Mouse (Mus musculus) adrenal gland, adult (tissue): ENCODE measurements at regions not wholly inside any gene's neighbourhood (a gene's known extent, or its start where the extent isn't known, plus 50 kb on each side); places are given as distances from the start of the nearest gene placed in this dataset.

Source experiments
- DNase-seq, 2 experiments: peaks; one replicate each; pipeline ENCODE4 v3.0.0; 2022 to 2023; ENCODE audit warnings: low spot score in 1 of 2; ENCODE audit not compliant: inconsistent age in 2 of 2

DNA sequence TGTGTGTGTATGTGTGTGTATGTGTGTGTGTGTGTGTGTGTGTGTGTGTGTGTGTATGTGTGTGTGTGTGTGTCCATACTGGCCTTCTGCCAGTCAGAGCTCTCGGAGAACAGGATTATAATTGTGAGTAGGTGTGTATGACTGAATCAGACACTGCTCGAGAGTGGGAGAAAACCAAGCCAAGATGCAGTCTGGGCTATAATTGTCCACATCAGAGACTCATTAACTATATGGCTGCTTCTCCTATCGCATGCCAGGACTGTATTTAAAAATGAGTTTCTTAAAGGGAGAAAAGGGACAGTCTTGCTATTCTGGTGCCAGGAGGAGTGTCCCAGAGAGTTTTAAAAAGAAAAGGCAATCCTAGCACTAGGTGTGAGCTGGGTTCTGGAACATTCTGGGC lies 58.7 kb upstream of the Adpgk start:
- no peak for DNase-seq

DNA sequence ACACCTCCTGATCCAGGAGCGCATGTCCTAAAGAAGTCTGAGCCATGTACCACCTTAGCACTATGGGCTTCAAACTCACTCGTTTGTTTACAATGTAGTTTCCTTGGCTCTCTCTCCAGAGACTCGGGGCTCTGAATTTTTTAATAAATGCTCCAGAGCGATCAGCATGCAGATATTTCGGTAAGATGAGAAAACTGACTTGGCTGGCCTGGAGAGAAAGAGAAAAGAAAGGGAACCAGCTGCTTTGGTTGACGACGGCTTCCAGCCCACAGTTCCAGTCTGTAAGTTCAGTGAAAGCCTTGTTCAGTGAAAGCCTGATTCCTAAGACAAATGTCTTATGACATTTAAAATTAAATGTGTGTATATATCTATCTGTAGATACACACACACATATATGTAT lies 59.4 kb upstream of the Adpgk start:
- no peak for DNase-seq

DNA sequence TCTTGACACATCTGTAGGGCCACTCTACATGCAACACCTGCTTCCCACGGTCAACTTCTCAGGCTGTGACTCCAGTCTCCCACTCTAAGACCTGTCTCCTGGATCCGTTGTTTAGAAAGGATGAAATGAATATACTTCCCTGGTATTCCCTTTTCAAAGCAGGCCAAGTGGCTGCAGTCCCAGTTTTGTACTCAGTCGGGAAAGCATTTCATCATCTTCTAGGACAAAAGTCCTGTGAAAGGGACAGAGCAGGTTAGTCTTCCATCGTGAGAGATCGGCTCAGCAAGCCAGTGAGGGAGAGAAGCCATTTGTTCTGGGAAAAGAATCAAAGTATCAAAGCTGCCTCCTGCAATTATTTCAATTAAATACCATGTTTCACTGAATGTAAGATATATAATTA lies 60.2 kb upstream of the Adpgk start:
- DNase-seq: no peak

DNA sequence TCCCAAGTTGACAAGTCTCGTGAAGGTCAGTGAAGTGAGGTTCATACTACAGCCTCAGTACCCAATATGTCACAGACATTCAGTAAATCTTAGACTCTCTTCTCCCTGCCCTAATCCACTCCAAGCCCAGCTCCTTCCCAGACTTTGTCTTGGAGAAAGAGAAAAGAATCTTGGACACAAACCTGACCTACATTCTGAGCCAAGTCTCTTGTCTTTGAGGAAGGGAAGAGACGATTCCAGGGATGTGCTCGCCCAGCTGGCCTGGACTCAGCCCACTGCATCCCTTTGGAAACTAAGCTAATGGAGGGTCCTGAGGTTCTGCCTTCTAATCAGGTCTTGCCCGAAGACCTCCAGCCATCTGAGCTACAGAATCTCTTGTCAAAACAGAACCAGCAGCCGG lies 61.2 kb upstream of the Adpgk start:
- DNase-seq: no peak

- no peak for DNase-seq
These were observed 63.4 kb upstream of the Adpgk start for GRCm38 (mm10) chr9:59227948-59228347.

GRCm38 (mm10) chr9:59226361-59226760 lies 65.0 kb upstream of the Adpgk start:
- DNase-seq: peak in 1 of 2 experiments; percentile 33

DNA sequence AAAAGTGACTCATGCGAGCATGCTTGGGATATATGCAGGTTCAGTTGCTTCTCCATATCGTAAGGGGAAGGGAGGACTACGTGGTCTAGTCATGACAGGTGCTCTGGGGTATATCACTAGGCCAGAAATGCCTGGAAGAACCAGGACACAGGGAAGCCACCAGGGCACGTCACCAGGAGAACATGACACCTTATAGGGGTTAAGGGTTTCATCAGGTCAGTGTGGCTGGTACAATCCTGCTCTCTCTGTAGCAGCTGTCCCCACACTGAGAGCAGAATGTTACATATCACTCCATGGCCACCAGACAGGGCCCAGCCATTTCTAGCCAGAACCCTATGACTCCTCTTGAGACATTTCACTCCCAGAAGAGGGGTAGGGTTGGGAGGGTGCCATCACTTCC lies 72.1 kb upstream of the Adpgk start:
- DNase-seq: no peak

- no peak for DNase-seq
These were observed 88.5 kb upstream of the Adpgk start for GRCm38 (mm10) chr9:59202654-59203514.

- peak in 1 of 2 experiments; percentile 50 for DNase-seq
These were observed 91.7 kb upstream of the Adpgk start for GRCm38 (mm10) chr9:59199495-59200196.

DNA sequence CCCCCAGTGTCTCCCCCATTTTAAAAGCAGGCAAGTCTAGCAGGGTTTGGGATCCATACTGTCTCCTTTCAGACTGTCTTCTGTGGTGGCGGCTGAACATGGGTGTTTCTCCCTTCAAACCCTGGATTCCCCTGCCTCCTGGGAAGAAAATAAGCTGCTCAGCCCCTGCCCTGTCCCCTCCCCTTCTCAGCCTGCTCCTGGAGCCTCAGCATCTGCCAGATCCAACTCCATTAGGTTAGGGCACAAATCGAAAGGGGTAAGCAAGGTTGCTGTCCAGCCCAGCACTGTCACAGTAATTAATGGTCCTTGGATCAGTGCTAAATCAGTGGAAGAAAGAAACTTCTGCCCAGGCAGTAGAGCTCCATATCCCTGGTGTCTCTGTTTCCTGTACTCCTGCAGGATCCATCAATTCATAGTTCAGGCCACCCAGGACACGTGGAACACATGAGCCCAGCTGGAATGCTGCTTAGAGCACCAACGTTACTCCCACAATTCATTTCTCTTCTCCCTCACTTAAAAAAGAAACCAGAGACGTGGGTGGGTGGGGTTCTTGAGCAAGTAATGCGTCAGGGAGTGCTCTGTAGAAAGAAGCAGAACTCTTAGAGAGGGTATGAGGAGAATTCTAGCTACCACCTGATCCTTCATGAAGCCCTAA lies 93.0 kb upstream of the Adpgk start:
- peak in 1 of 2 experiments; percentile 35 for DNase-seq

- no peak for DNase-seq
These were observed 93.9 kb upstream of the Adpgk start for GRCm38 (mm10) chr9:59197506-59197905.

DNA sequence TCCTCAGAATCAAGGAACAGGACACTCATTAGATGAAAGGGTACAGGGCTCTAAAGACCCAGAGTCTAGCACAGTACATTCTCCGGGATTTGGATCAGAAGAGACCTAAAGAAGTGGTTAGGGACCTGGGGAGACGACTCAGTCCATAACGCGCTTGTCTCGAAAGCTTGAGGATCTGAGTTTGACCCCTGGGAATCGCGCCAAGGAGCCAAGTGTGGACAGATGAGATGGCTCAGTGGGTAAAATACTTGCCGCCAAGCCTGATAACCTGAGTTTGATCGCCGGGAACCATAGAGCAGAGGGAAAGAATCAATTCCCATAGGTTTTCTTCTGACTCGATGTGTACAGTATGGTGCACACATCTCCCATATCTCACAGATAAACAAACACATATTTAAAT lies 97.4 kb upstream of the Adpgk start:
- no peak for DNase-seq

DNA sequence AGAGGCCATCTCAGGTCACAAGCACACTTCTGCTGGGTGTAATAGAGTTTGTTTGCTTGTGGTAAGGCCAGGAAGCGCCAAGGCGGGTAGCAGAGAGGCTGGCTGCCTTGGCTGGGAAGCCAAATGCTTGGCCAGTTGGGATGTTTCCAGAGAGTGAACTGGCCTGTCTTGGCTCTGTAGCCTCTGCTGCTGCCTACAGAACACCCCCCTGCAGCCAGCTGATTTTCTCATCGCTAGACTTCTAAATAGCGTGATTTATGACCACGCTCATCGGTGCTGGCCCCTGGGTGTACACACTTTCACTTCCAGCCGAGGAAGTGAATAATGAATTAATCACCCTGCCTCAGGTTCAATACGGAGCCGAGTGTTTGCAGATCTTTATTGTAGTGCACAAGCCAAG lies 102.2 kb upstream of the Adpgk start:
- peak; percentile 17 to 55 for DNase-seq

- no peak for DNase-seq
These were observed 102.9 kb upstream of the Adpgk start for GRCm38 (mm10) chr9:59188411-59188810.

- no peak for DNase-seq
These were observed 105.0 kb upstream of the Adpgk start for GRCm38 (mm10) chr9:59186326-59186725.

GRCm38 (mm10) chr9:59184089-59184488 lies 107.3 kb upstream of the Adpgk start:
- DNase-seq: no peak

DNA sequence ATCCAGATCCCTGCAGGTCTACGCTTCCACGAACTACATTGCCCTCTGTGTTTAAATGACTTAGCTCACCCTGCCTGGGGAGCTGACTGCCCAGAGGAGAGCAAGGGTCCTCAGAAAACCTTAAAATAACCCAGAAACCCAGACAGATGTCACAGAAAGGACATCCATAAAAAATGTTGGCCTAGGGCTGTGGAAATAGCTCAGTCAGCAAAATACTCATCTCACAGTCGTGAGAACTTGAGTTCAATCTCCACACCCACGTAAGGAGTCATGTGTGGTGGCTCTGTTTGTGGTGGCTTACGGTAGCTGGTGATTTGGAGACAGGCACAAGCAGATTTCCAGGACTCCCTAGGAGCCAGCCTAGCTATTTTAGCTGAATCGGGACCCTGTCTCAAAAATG lies 108.5 kb upstream of the Adpgk start:
- DNase-seq: no peak

DNA sequence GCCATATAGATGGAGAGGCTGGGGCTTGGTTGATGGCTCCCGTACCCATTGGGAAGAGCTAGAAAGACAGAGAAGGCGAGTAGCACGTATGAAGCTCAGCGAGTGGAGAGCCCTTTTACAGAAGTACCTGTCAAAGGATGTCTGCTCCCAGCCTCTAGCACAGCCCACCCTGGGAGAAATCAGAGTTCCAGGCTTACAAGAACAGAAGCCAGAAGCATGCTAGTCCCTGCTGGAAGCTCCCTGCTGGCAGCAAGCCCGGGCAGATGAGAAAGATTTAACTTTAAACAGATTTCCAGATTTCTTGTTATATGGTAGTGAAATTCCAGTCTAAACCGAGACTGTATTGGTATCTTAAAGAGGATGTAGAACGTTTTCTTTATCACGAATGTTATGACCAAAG lies 108.9 kb upstream of the Adpgk start:
- no peak for DNase-seq

DNA sequence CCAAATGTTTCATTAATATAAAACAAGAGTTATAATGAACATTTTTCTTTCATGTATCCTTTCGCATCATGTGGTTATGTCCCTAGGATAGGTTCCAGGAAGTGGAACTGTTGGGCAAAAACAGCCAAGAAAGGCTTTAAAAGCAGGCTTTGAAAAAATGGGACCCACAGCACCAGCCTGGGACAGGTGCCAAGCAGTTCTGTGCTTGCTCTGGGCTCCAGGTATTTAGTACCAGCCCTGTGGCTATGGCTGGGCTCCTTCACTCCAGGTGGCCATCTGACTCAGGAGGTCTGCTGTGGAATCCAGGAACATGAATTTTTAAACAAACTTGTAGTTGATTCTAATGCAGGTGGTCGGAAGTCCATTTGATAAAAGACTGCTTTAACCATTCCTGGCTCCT lies 119.8 kb upstream of the Adpgk start:
- no peak for DNase-seq

DNA sequence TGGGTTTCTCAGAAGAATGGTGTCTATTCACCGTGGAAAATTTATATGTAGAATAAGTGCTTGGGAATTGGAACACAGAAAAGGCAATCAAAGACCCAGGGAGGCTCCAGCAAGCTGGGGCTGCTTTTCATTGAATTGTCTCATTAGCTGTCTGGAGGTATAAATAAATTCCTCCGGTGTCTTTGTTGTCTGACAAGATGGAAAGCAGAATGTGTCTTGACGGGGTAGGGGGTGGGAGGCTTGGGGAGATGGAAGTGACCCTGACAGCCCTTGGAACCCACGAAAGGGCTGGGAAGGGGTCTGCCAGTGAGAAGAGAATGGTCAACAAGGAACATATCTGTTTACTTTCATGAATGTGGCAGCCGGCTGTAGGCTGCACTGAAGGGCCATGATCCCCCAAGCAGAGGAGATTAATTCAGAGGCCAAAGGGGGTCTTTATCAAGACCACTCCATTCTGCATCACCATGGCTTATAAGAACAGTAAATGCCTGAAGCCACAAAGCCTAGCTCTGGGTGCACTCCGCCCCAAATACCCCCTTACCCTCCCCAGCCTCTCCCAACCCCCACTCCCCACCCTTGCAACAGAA lies 127.2 kb upstream of the Neo1 start:
- DNase-seq: no peak

DNA sequence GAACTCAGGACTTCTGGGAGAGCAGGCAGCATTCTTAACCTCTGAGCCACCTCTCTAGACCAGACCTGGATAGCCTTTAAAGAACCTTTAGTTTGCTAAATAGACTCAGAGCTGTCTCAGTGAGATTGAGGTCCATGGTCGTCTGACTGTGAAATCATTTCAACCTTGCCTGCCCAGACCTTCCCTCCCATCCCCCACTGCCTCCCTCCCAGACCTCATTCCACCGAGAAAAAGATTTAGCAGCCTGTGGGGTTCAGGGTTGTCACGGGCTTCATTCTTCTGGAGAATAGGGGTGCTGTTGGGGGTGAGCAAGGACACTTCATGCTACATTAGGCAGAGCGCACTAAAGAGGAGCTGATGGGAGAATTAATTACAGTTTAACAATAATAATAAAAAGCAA lies 126.7 kb upstream of the Neo1 start:
- DNase-seq: no peak

DNA sequence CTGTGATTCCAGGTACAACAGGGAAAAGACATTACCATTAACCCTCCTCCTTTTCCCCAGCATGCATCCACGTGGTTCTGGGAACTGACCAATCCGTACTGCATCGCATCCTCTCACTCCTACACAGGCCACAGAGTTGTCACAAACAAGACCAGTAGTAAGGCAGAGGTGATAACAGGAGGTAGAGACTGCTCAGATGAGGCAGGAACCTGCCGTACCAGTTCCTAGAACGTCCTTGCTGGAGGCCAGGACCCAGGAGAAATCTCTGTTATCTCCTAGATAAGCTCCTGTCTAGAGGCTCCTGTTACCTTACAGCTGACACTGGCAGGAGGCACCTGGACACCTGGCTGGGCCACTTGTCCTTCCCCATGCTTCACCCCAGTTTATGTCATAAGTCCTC lies 121.4 kb upstream of the Neo1 start:
- no peak for DNase-seq
